Mouse (Mus musculus): ENCODE measurements around the gene Kcnmb1.

Gene Kcnmb1

GRCm38 (mm10) chr11:33962688-33963407 lies at the start of gene Kcnmb1:
TSS of gene Kcnmb1 (plus strand) at chr11:33963013.
- peak; percentile 19 for DNase-seq

GRCm38 (mm10) chr11:33913061-33913460 lies 49.8 kb upstream of the Kcnmb1 start:
- DNase-seq = no peak

GRCm38 (mm10) chr11:33914216-33914615 lies 48.6 kb upstream of the Kcnmb1 start:
- DNase-seq = no peak

GRCm38 (mm10) chr11:33917574-33917973 lies 45.2 kb upstream of the Kcnmb1 start:
- DNase-seq = peak; percentile 76

GRCm38 (mm10) chr11:33918424-33918823 lies 44.4 kb upstream of the Kcnmb1 start:
- no peak for DNase-seq

- no peak for DNase-seq
Measured at GRCm38 (mm10) chr11:33919826-33920225, 43.0 kb upstream of the Kcnmb1 start.

GRCm38 (mm10) chr11:33921451-33921850 lies 41.4 kb upstream of the Kcnmb1 start:
- no peak for DNase-seq

- no peak for DNase-seq
Measured at GRCm38 (mm10) chr11:33923031-33923430, 39.8 kb upstream of the Kcnmb1 start.

- no peak for DNase-seq
Measured at GRCm38 (mm10) chr11:33925778-33926177, 37.0 kb upstream of the Kcnmb1 start.

- no peak for DNase-seq
Measured at GRCm38 (mm10) chr11:33926551-33926950, 36.3 kb upstream of the Kcnmb1 start.

- no peak for DNase-seq
Measured at GRCm38 (mm10) chr11:33927321-33927720, 35.5 kb upstream of the Kcnmb1 start.

- no peak for DNase-seq
Measured at GRCm38 (mm10) chr11:33927836-33928235, 35.0 kb upstream of the Kcnmb1 start.

- DNase-seq = peak; percentile 58
Measured at GRCm38 (mm10) chr11:33928658-33929057, 34.2 kb upstream of the Kcnmb1 start.

GRCm38 (mm10) chr11:33929412-33929811 lies 33.4 kb upstream of the Kcnmb1 start:
- DNase-seq = no peak

GRCm38 (mm10) chr11:33931836-33932385 lies 30.9 kb upstream of the Kcnmb1 start:
- peak; percentile 40 for DNase-seq

GRCm38 (mm10) chr11:33932386-33933111 lies 30.3 kb upstream of the Kcnmb1 start:
- no peak for DNase-seq

GRCm38 (mm10) chr11:33934286-33934685 lies 28.5 kb upstream of the Kcnmb1 start:
- DNase-seq = no peak

GRCm38 (mm10) chr11:33937641-33938040 lies 25.2 kb upstream of the Kcnmb1 start:
- no peak for DNase-seq

GRCm38 (mm10) chr11:33938561-33939274 lies 24.1 kb upstream of the Kcnmb1 start:
- no peak for DNase-seq

GRCm38 (mm10) chr11:33939456-33940113 lies 23.2 kb upstream of the Kcnmb1 start:
- no peak for DNase-seq

- no peak for DNase-seq
Measured at GRCm38 (mm10) chr11:33943565-33943964, 19.2 kb upstream of the Kcnmb1 start.

- peak; percentile 36 for DNase-seq
Measured at GRCm38 (mm10) chr11:33944067-33944785, 18.6 kb upstream of the Kcnmb1 start.

Measured in lung, postnatal 14 days (tissue).